Mouse (Mus musculus): ENCODE measurements around the gene Apoa5.
"Not testable (repeated sequence)": the region's sequence is repeated elsewhere in the genome, so short reads cannot be mapped to it uniquely, and the experiment has no call there.

The Apoa5 gene

DNA sequence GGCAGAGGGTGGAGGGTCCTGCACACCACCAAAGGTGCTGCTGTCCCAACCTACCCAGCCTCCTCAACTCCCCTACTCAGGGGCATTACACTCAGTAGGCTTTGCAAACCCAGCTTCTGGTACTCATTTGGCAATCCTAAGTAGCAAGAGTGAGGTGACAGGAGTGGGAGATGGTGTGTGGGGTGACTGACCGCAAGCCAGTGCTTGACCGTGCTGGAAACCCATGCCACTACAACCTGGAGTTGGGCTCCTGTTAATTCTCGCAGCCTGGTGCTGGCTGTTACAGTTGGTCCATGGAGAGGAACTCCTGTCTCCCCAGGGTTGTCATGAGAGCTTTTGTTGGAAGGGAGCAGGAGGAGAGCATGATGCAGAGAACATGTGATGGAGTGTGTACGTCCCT lies 2.3 kb downstream of the Apoa5 start:
- no peak for DNase-seq

DNA sequence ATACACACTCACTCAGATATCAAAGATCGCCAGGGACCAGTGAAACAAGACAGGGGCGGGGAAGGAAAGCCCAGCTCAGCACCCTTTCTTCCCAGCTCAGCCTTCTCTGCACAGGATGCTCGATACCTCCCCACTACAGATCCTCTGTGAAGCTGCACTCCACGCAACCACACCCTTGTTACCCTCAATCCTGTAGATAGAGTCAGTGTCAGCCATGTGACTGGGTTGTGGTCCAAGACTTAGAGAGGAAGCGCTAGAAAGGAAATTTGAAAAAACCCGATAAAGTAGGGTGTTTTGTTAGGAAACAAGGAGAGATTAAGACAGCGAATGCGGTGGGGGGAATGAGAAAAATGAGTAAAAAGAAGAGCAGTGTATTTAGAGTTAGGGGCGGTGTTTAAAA lies 3.6 kb downstream of the Apoa5 start:
- DNase-seq: no peak

DNA sequence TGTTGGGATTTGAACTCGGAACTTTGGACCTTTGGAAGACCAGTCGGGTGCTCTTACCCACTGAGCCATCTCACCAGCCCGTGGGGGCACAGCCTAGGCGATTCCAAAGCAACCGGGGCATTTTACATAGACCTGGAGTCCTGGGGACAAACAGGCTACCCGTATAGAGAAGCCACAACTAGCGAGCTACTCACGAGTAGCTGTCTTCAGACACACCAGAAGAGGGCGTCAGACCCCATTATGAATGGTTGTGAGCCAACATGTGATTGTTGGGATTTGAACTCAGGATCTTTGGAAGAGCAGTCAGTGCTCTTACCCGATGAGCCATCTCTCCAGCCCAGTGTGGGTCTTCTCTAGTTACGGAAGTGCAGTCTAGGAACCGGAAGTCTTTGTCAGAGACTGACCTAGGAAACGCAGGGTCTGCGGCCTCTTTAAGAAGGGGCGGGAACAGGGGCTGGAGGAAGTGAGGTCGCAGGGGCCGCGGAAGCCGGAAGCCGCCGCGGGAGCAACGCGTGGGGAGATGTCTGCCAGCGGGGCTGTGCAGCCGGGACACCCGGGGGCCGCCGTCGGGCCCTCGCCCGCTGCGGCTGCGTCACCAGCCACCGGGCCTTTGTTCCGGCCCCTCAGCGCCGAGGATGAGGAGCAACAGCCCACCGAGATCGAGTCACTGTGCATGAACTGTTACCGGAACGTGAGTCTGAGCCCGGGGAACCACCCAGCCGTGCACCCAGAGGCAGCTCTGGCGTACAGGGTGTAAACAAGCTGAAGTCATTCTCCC lies 4.4 kb downstream of the Apoa5 start, which contains the start of gene Zpr1:
Gene Zpr1 (plus strand): TSS at position 388 of the 778 bp plus-strand sequence.
- peak; percentile 92 for DNase-seq

DNA sequence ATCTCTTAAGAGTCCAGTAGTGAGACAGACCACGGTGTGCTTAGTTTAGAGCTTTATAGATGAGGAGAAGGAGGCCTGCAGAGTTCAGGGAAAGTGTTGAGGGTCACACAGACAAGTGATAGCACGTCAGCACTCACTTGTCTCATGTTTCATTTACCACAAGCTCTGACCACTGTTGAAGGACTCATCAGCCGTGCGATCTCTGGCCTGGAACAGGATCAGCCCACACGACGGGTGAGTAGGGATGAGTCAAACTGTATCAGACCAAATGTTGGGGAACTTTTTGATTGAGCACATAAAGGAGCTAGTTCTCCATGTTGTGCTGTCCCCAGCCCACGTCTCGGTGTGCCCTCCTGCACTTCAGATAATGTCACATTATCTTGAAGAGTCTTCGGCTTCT lies 6.1 kb downstream of the Apoa5 start:
- DNase-seq: no peak

DNA sequence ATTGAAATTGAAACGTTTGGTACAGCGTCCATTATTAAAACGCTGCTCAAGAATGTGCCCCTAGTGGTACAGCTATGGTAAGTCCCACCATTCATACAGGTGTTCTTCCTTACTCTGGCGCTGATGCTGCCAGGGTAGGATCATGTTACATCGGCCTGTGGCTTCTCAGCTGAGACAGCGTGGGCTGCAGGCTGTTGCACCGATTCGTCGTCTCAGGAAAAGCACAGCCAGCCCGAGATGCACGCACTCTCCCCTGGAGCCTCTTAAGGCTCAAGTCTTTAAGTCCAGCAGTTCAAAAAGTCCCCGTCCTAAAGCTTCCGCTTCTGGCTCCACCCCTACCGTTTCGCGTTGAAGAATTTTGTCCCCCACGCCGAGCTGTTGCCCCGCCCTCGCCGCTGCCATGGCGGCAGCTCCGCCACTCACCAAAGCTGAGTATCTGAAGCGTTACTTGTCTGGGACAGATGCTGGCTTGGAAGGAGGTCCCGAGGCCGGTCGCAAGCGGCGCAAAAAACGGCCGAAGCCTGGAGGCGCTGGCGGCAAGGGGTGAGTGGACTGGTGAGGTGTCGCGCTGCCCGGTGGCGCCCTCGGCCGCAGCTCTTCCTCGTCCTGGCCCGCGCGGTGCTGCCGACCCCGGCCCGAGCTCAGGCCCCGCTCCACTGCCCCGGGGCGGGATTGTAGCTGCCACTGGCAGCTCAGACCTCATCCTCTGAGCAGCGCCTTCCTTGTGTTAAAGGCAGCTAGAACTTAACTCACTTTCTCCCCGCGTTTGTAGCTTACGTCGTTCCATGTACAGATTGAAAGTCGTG lies 14.4 kb downstream of the Apoa5 start, which contains the start of gene Bud13:
Gene Bud13 (plus strand): TSS at position 378 of the 806 bp plus-strand sequence.
- DNase-seq: peak; percentile 84

DNA sequence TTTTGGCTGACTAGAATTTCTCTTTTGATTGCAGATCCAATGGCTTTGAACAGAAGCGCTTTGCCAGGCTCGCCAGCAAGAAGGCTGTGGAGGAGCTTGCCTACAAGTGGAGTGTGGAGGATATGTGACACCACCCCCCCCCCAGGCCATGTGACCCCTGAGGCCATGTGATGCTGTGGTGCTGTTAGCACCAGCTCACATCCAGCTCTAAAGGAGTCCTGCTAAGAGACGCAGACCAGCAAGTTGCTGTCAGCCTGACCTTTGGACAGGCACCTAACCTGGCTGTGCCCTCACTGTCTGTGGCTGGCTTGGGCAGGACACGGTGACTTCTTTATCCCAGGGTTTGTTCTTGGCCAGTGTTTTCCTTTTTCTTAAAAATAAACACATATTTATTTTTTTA lies 29.9 kb downstream of the Apoa5 start:
- DNase-seq: no peak

DNA sequence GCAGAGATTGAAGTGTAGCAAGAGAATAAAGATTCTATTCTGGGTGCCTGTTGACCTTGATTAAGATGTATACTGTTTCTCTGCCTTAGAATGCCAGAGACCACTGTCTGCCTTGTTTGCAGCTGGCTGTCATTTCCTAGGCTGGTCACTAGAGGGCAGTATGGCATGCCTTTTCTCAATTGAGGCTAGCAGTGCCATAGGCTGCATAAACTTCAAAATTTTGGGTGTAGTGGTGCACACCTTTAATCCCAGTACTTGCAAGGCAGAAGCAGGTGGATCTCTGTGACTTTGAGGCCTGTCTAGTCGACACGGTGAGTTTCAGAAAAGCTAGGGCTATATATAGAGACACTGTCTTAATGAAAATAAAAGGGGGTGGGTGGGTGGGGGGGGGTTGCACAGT lies 33.7 kb downstream of the Apoa5 start:
- DNase-seq: peak; percentile 34

DNA sequence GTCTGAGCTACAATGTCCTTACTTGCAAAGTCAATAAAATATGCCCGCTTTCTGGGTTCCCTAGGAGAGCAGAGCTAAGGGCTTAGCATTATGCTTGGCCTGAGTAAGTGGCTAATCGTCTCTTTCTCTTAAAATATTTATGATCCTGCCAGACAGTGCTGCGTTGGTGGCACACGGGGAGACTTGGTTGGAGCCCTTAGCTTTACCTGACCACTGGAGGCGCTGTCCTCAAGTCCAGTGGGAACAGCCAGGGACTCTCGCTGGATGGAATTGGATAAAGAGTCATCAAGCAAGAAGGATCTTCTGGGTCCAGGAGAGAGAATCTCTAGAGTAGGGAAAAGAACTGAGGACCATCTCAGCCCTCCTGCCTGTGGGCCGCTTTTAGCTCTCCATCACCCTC lies 40.7 kb downstream of the Apoa5 start:
- no peak for DNase-seq

DNA sequence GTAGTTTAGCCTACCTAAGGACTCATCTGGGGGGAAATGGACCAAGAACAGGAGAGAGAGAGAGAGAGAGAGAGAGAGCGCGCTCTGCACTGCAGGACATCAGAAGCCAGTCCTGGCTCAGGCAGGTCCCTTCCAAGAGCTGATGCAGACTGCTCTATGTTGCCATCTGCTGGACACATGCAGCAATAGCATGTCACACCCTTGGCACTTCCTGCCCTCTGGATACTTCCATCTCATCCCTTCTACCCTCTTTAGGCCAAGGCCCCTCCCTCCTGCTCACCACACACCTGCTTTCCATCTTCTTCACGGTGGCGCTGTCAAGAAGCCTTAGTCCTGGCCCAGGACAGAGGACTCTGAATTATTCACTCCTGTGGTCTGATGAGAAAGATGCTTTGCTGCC lies 46.1 kb downstream of the Apoa5 start:
- peak; percentile 44 for DNase-seq

DNA sequence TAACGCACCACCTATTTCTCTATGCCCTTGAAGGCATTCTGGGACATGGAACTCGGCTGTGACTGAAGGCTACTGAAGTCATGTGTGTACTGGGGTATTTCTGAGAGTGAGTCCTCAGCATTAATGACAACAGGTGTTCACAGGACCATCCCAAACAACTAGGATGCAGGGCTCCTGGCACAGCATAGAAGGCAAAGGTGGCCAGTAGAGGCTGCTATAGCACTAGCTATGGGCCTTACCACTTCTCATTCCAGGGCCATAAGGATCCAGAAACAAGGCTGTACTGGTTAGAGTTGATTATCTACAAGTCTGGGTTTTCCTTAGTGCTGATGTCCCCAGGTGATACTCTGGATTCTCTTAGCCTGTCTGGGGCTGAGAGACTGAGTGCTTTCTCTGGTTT lies 46.5 kb downstream of the Apoa5 start:
- no peak for DNase-seq

DNA sequence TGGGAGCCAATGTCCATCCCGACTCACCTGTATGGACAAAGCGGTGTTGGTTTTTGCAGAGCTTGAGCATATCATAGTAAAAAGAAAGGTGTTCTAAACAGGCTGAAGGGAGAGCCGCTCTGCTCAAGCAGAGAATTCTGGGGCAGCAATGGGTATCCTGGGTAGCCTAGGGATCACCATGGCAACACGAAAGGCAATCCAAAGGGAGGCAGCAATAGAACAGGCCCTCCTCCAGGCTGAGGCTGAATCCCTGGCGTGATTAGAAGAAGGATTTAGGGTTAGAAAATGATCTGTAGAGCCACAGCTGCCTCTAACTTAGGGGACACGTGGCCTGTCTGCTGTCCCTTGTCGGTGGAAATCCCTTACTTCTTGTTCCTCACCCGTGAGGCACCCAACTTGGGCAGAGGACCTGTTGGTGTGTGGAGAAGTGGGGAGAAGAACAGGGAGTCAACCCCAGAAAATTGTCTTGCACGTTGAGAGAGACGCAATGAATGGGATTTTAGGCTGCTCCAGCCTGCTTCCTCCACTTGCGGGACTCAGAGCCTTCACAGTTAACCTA lies 47.5 kb downstream of the Apoa5 start:
- peak; percentile 75 for DNase-seq

DNA sequence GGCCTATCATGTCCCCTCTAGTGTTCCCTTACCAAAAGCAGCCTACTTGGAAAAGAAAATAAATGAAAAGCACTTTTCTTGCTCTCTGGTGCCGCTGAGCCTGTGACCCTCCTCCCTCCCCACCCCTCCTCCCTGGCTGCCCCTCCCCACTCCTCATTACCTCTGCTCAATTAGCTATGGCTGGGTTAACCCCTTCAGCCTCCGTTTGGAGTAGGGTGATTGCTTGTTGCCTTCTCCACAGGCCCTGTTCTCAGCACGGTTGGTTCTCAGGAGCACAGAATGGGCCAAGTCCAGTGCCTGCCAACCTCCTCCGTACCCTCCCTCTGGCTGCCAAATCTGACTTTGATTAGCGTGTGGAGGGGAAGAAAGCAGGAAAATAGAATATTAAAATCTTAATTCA lies 48.0 kb downstream of the Apoa5 start:
- no peak for DNase-seq

DNA sequence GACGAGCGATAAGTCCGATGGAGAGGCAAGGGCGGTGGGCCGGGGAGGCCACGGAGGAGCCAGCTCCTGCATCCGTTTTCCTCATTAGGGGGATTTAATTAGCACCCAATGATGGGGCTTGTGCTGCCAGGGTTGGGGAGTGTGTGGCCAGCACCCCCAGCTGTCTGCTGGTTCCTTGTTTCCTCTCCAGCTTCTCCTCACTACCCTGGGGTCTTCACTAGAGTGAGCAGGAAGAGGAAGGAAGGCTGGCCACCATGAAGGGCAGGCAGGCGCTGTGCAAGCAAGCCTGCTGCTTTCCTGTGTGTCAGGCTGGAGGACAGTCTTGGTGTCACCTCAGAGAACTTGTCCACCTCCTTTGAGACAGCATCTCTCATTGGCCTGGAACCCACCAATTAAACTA lies 48.5 kb downstream of the Apoa5 start:
- no peak for DNase-seq

DNA sequence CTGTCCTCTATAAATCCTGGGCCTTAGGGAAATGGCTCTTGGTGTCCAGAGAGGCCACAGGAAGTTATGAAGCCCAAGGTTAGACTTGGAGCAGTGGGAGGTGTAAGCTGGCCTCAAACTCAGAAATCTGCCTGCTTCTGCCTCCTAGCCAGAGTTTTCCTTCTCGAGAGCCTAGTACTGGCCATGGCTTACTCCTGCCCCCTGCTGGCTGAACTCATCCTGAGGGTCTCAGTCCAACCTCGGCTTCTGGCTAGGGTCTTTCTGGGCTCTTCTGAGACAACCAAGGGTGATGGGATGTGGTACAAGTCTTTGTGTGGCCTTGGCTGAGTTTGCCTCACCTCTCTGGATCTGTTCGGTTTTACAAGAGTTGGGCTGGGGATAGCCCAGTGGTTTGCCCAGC lies 49.5 kb downstream of the Apoa5 start:
- no peak for DNase-seq

DNA sequence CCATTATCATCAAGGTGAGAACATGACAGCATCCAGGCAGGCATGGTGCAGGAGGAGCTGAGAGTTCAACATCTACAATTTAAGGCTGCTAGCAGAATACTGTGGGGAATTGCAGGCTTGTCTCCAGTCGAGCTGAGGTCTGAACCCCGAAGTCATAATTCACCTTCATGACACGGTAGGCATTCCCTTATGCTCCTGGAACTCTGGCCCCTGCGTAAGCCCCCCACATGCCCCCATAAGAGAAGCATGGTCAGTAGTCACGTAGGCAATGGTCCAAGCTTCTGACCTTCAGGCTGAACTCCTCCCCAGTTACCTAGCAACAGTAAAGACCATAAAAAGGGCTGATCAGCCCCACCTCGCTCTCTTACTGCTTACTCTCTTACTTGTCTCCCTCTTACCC lies 51.5 kb downstream of the Apoa5 start, which contains the start of gene 4931429L15Rik:
Gene 4931429L15Rik (minus strand): TSS at position 101 of the 400 bp plus-strand sequence.
- DNase-seq: not testable (repeated sequence)

DNA sequence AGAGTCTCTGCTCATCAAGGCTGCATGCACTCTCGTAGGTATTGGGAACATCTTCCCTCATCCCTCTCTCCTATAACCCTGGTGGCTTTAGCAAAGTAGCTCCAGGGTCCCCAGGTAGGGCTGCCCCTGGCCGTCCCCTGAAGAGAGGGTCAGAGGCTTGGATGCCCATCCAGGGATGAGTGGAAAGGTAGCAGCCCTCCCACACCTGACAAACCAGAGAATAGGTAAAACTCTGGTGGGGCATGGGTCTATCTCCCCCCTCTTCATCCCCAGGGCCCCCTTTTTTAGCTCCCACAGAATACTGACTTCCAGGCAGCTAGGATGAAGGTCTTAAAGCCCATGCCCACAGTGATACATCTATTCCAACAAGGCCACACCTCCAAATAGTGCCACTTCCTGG lies 52.0 kb downstream of the Apoa5 start:
- DNase-seq: no peak
